Mouse (Mus musculus): ENCODE measurements around the gene Slc39a5. TPM values are rescaled to one million over a fixed set of nuclear protein-coding genes. Genes with fewer than 3 reads are reported as not detected.

The Slc39a5 gene
- total RNA-seq, 2 experiments from 2014 or later, result not detected

- ATAC-seq (replicated peaks; ENCODE audit: low FRiP score, poor library complexity, severe bottlenecking), result no peak
Measured at GRCm38 (mm10) chr10:128377940-128378448, 23.0 kb downstream of the Slc39a5 start.

GRCm38 (mm10) chr10:128377222-128377939, 23.6 kb downstream of the Slc39a5 start:
- ATAC-seq (replicated peaks; ENCODE audit: low FRiP score, poor library complexity, severe bottlenecking), result peak; percentile 32

GRCm38 (mm10) chr10:128376455-128377211, 24.4 kb downstream of the Slc39a5 start, which contains the start of gene Ankrd52:
Gene Ankrd52 (plus strand): TSS chr10:128377115.
- peak; percentile 85 for ATAC-seq (replicated peaks; ENCODE audit: low FRiP score, poor library complexity, severe bottlenecking)

- no peak for ATAC-seq (replicated peaks; ENCODE audit: low FRiP score, poor library complexity, severe bottlenecking)
Measured at GRCm38 (mm10) chr10:128376099-128376454, 25.0 kb downstream of the Slc39a5 start.

GRCm38 (mm10) chr10:128374393-128374792, 26.6 kb downstream of the Slc39a5 start:
- ATAC-seq (replicated peaks; ENCODE audit: low FRiP score, poor library complexity, severe bottlenecking), result 0 out of 2 replicates have a peak, but pooled peaks have one; percentile 32

GRCm38 (mm10) chr10:128372989-128373748, 27.9 kb downstream of the Slc39a5 start:
- ATAC-seq (replicated peaks; ENCODE audit: low FRiP score, poor library complexity, severe bottlenecking), result no peak

GRCm38 (mm10) chr10:128372142-128372541, 28.9 kb downstream of the Slc39a5 start:
- ATAC-seq (replicated peaks; ENCODE audit: low FRiP score, poor library complexity, severe bottlenecking), result no peak

GRCm38 (mm10) chr10:128370601-128371000, 30.4 kb downstream of the Slc39a5 start:
- no peak for ATAC-seq (replicated peaks; ENCODE audit: low FRiP score, poor library complexity, severe bottlenecking)

- no peak for ATAC-seq (replicated peaks; ENCODE audit: low FRiP score, poor library complexity, severe bottlenecking)
Measured at GRCm38 (mm10) chr10:128370021-128370420, 31.0 kb downstream of the Slc39a5 start.

- no peak for ATAC-seq (replicated peaks; ENCODE audit: low FRiP score, poor library complexity, severe bottlenecking)
Measured at GRCm38 (mm10) chr10:128369599-128369998, 31.4 kb downstream of the Slc39a5 start.

- ATAC-seq (replicated peaks; ENCODE audit: low FRiP score, poor library complexity, severe bottlenecking), result peak; percentile 10
Measured at GRCm38 (mm10) chr10:128369218-128369543, 31.8 kb downstream of the Slc39a5 start.

- peak; percentile 90 for ATAC-seq (replicated peaks; ENCODE audit: low FRiP score, poor library complexity, severe bottlenecking)
Measured at GRCm38 (mm10) chr10:128368402-128369217, 32.4 kb downstream of the Slc39a5 start, which contains the start of gene Coq10a. Gene Coq10a (minus strand): TSS chr10:128368997.

- ATAC-seq (replicated peaks; ENCODE audit: low FRiP score, poor library complexity, severe bottlenecking), result peak; percentile 42
Measured at GRCm38 (mm10) chr10:128367899-128368401, 33.1 kb downstream of the Slc39a5 start.

- no peak; the same call in 1 of the 2 replicates for ATAC-seq (replicated peaks; ENCODE audit: low FRiP score, poor library complexity, severe bottlenecking)
Measured at GRCm38 (mm10) chr10:128362568-128362967, 38.5 kb downstream of the Slc39a5 start.

GRCm38 (mm10) chr10:128361836-128362235, 39.2 kb downstream of the Slc39a5 start:
- no peak for ATAC-seq (replicated peaks; ENCODE audit: low FRiP score, poor library complexity, severe bottlenecking)

- no peak for ATAC-seq (replicated peaks; ENCODE audit: low FRiP score, poor library complexity, severe bottlenecking)
Measured at GRCm38 (mm10) chr10:128359226-128359625, 41.8 kb downstream of the Slc39a5 start.

- peak; percentile 74 for ATAC-seq (replicated peaks; ENCODE audit: low FRiP score, poor library complexity, severe bottlenecking)
Measured at GRCm38 (mm10) chr10:128358796-128359195, 42.2 kb downstream of the Slc39a5 start.

GRCm38 (mm10) chr10:128347541-128347940, 53.5 kb downstream of the Slc39a5 start:
- no peak for ATAC-seq (replicated peaks; ENCODE audit: low FRiP score, poor library complexity, severe bottlenecking)
